Mouse (Mus musculus) thymus, postnatal 4 days (tissue): ENCODE data around the gene Dock3.

Experiments
- DNase-seq: peaks from one replicate; pipeline ENCODE4 v3.0.0; 2021

The Dock3 gene

GRCm38 (mm10) chr9:107231539-107232139 is at the start of gene Dock3:
Gene Dock3 (minus strand): TSS chr9:107231909.
- peak; percentile 71 for DNase-seq

DNA sequence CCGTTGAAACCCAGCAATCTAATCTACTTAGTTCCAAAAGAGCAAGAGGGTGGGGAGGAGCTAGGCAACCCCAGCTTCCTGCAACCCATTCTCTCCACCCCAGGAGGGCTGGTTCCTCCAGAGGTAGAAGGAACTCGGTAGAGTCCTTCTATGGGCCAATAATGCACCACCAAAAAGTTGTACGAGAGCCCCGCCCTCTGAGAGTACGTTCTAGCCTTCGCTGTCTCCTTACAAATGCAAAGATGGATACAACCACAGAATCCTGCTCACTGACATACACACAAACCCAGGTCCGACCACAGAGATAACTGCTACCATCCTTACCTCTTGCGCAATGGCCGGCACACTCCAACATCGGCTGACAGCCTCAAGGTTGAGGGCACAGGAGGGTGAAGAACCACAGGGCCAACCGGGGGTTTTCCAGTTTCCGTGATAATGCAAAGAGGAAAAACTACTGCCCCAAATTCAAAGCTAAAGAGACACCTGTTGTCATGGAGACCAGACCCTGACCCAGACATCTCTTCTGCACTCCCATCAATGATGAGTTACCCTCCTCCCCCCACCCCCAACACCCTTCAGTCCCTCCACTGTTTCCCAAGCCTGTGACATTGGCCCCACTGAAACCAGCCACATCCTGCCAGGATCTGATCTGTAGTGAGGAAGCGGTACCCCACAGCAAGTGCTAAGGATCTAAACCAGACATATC is 48.8 kb upstream of the Dock3 start:
- peak; percentile 37 for DNase-seq

DNA sequence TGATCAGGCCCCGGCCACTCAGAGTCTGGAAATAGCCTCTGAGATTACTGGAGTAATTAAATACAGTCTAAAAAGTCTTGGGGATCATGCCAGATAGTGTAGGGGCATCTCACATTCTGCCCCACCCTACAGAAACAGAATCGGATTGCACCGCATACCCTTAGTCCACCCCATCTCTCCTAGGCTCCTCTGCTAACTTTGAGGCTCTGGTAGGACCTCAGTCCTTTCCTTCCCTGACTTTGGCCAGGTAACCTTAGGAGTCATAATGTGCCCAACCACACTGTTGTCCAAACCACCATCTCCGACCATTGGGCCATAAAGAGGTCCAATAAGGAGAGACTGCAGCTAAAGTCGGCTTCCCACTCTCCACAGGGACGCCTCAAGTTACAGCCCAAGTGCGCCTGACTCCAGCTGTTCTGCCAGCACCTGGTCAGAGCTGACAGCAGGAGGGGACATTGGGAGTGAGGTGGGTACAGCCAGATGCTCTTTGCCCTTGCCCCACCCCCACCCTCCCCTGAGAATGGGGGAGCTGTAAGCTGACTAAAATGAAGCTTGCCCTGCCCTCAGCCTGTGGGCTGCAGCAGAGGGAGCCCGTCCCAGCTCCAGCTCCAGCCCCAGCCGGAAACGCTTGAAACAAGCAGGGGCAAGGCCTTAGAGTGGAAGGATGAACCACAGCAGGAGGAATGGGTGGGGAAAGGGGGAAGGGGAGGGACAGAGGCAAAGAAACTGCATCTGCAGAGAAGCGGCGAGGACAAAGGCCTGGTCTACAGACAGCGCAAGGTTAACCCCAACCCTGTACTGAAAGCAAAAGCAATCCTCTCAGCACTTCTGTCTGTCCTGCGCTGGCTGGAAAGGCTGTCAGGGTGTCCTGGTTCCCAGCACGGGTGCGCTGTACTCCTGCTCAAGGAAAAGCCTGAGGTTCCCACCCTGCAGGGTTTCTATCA is 47.9 kb upstream of the Dock3 start:
- peak; percentile 50 for DNase-seq

DNA sequence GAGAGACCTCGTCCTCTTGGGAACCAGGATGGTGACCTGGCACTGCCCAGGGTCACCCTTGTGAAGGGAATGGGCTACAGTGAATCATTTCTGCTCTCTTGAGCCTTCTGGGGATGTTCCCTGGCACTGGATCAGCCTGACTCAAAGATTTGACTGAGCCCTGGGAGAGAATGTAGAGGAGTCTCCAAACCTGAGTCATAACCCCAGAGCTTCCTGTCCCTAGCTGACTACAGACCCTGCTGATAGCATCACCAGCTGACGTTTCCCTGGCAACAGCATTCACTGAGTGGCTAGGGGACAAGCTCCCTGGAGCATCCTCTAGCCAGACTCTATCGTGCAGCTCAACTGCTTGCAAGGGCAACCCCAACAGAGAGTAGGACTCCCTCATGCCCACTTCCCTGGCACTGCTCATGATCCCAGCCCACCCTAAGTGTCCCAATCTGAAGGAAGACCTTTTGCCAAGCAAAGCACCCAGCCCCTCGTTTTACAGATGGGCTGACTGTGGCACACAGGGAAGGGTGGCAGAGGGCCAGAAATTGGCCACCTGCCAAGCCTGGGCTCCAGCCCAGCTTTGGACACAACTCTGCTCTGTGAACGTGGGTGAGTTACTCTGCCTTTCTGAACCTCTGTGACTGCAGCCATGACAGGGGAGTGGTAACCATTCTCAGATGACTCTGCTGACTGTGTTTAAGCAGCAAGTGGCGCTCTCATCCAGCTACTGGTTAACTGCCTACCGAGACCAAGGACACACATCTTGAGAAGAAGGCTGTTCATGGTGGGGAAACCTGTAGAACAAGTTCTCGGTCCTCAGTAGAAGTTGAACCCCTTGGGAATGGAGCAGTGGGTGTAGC is 47.0 kb upstream of the Dock3 start:
- peak; percentile 28 for DNase-seq

DNA sequence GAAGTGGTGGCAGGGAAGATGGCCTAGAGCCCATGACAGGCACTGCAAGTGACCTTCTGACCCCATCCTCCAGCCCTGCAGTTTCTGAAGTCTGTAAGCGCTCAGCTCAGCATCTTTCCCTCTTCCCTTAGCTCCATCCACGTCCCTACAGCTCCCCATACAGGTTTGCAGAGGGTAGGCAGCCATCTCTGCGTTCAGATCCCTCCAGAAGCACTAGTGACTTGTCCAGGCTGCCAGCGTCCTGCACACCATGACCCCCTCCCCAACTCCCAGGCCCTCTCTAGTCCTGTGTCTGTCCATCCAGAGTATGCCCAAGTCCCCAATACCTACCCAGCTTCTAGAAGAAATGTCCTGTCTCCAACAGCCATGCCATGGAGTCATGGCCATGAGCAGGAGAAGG is 46.4 kb upstream of the Dock3 start:
- DNase-seq: no peak

GRCm38 (mm10) chr9:107277603-107278002 is 45.9 kb upstream of the Dock3 start:
- no peak for DNase-seq

- no peak for DNase-seq
These were observed 44.0 kb upstream of the Dock3 start for GRCm38 (mm10) chr9:107275710-107276109.

DNA sequence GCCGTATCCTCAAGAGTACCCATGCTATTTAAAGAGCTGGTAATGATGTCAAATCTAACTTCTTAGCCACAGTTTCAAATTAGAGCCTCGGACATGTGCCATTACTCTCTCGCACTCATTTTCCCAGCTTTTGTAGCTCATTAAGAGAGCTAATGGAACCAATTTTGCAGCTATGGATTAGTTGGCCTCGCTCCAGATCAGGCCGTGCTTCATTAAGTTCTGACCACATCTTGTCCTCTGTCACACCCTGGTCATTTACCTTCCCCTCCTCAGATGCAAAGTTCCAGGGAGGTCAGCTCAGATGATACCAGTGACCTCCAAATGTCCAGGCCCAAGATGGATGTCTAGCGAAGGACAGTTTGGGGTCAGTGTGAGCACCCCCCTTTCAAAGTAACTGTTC is 43.0 kb upstream of the Dock3 start:
- DNase-seq: no peak

GRCm38 (mm10) chr9:107273184-107273583 is 41.5 kb upstream of the Dock3 start:
- no peak for DNase-seq

DNA sequence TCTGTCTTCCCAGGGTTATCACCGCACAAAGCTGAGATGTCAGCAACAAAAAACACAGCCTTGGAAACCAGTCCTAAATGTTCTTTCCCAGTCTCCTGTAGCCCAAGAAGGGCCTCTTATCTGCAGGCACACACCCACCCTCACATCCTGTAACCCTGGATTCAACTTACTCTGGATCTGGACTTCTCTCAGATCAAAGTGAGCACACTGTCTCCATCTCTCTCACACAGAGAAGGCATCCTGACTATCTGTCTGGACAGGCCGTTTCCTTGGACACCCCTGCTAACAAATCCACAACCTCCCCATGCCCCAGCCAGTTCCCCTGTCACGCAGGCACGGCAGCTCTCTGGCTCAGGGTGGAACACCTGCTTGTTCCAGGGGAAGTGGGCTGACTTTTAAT is 40.6 kb upstream of the Dock3 start:
- no peak for DNase-seq

DNA sequence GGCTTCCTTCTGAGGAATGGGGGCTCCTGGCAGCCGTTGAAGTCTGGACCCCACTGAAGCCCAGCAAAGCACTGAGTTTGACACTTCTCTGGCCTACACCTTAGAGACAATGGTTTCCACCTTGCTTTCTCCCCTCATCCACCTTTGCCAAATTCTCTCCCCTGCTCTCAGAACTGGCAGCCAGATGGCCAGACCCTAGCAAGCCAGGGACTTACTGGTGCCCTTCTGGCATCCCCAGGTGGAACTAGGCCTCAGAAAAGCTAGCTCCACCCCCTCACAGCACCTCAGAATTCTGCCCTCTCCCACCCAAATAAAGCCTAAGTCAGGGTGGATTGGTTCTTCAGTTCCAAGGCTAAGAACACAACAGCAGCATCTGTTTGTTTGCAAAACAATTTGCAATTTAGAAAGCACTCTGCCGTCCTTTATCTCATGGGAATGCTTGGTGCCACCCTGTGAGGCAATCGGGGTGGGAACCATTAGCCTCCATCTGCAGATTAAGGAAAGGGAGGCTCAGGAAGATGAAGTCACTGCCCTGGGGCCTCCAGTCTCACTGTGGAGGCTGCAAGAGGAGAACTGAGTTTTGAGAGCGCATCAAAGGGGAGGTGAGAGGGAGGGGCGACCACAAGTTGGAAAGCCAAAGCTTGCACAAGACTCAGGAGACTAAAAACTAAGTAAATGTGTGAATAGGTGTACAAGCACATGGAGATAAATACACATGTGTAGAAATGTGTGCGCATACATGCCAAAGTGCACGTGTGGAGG is 39.6 kb upstream of the Dock3 start:
- DNase-seq: no peak

- DNase-seq: no peak
These were observed 38.1 kb upstream of the Dock3 start for GRCm38 (mm10) chr9:107269772-107270171.

GRCm38 (mm10) chr9:107267721-107268402 is 36.2 kb upstream of the Dock3 start:
- DNase-seq: no peak

- DNase-seq: no peak
These were observed 35.3 kb upstream of the Dock3 start for GRCm38 (mm10) chr9:107267028-107267427.

- no peak for DNase-seq
These were observed 33.0 kb upstream of the Dock3 start for GRCm38 (mm10) chr9:107264731-107265130.

GRCm38 (mm10) chr9:107263912-107264311 is 32.2 kb upstream of the Dock3 start:
- DNase-seq: no peak

DNA sequence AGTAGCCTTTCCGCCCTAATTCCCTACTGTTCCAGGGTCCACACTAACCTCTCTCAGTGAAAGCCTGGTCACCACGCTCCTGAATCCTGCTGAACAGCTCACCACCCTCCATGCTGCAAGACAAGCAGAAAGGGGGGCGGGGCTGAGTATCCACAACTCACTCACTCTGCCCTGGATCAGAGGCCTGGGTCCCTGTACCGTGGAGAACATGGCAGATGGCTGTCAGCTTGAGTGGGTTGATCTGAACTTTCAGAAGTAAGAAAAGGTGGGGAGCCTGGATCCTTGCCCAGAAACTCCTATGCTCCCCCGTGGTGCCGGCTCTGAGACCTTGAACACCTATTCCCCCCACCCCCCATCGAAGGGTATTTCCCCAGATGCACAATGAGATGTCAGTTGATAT is 30.7 kb upstream of the Dock3 start:
- no peak for DNase-seq

DNA sequence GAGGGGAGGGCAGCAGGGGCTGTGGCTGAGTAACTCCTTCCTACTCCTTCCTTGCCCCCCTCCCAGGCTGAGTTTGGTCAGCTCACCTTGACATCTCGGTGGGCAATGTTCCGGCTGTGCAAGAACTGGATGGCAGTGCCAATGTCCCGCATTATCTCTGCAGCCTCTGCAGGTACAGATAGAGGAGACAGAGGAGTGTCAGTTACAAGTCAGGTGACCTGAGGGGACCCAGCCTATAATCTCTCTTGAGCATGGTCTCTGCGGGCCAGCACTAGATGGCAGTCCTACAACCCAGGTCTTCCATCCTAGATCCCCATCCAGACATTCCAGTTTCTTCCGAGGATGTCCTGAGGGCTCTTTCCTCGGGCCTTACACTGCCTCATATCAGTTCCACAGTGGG is 30.1 kb upstream of the Dock3 start:
- DNase-seq: no peak

DNA sequence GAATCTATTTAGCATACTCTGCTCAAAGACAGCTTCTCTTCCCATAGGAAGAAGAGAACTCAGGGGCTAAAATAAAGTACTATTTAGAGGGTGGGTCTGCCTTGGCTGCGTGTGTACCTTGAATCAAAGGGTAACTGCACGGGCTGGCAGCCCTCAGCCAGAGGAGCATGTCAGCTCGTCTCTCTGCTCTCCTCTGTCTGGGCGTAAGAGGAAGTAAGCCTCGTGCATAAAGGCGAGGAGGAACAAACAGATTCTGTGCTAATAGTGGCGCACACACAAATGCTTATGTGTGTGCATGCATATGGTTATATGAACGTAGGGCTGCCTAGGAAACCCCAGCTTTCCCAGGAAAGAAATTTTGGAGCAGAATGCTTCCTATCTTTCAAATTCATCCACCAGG is 29.1 kb upstream of the Dock3 start:
- DNase-seq: no peak

DNA sequence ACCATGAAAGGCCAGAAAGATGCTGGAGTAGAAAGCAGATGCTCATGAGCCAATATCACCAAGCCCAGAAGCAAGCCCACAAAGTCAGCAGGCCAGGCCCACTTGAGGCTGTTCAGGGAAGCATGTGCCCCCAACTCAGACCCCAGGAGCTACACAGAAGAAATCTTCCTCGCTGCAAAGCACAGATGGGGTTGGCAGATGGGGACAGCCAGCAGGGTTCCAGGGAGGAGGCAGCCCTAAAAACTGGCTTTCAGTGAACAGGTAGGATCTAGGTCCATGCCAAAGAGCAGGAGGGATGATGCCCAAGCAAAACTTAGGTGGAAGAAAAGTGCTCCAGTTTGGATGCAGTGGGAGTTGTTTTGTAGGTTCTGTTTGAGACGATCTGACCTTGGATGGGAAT is 28.7 kb upstream of the Dock3 start:
- no peak for DNase-seq

- DNase-seq: no peak
These were observed 27.9 kb upstream of the Dock3 start for GRCm38 (mm10) chr9:107259571-107259970.
